Mouse (Mus musculus) CD4-positive, CD25-positive, alpha-beta regulatory T cell, adult 9 weeks (primary cell): ENCODE measurements around the gene Kdm5c. TPM values are rescaled to one million over a fixed set of nuclear protein-coding genes. Genes with fewer than 3 reads are reported as not detected.

Experiments
- polyA plus RNA-seq: library from polyadenylated mRNA; unstranded; fragments of 100-300 nt; shearing (Covaris generic); gene quantifications from one replicate; pipeline ENCODE4 v1.2.1, GENCODE M21; 2017

The Kdm5c gene
- 52.8 TPM for polyA plus RNA-seq

DNA sequence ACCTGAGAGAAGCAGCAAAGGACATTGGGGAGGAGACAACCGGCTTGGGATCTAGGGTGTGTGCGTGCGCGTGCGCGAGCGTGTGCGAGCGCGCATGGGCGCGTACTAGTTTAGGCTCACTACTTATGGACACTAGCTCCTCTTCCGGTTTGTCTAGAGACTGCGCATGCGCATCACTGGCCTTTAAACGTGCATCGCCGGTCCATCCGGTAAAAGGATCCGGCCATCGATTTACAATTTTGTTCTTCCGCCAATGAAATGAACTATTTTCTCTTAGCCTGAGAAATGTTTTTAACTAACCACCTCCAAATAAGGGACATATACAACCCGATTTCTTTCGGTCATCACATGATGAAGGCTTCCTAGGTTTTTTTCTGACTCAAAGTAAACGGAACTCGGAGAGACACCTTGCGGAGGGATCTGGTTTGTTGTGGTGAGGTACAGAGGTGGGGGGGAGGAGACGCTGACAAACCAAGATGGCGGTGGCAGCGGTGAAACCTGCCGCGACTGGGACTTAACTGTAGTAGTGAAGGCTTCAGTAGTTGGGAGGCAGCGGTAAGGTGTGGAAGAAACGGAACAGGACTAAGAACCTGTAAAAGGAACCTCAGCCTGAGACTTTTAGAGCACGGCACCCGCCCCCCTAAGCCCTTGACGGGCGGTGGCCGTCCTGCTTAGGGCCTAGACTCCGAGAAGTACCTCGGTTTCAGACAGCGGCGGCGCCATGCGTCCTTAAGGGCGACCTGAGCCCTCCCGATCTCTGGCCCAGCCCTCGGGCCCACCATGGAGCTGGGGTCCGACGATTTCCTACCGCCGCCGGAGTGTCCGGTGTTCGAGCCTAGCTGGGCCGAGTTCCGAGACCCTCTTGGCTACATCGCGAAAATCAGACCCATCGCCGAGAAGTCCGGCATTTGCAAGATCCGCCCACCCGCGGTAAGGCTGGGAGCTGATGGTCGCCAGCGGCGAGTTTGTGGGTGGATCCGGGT lies at the start of gene Kdm5c:
Gene Kdm5c, plus strand, starts transcription at position 240 of the 983 bp plus-strand sequence.

Other genes starting within 250 kb of the Kdm5c start
- gene Hsd17b10, start 231.2 kb upstream of the Kdm5c start, polyA plus RNA-seq = 121 TPM
- 1.6 TPM for gene Ribc1, start 216.7 kb upstream of the Kdm5c start, polyA plus RNA-seq
- gene Smc1a, start 216.6 kb upstream of the Kdm5c start, polyA plus RNA-seq = 105 TPM
- gene Iqsec2, start 88.8 kb upstream of the Kdm5c start, polyA plus RNA-seq = not detected
- 31.3 TPM for gene Kantr, start 94.5 kb downstream of the Kdm5c start, polyA plus RNA-seq
- gene Tspyl2, start 109.4 kb downstream of the Kdm5c start, polyA plus RNA-seq = 29.3 TPM
- not detected for gene Gpr173, start 135.7 kb downstream of the Kdm5c start, polyA plus RNA-seq